Mouse (Mus musculus): ENCODE data around the gene Ccdc70. TPM values are rescaled to one million over a fixed set of nuclear protein-coding genes. Genes with fewer than 3 reads are reported as not detected.

Gene Ccdc70
- polyA plus RNA-seq, 1 experiment from 2014 or later, result not detected

DNA sequence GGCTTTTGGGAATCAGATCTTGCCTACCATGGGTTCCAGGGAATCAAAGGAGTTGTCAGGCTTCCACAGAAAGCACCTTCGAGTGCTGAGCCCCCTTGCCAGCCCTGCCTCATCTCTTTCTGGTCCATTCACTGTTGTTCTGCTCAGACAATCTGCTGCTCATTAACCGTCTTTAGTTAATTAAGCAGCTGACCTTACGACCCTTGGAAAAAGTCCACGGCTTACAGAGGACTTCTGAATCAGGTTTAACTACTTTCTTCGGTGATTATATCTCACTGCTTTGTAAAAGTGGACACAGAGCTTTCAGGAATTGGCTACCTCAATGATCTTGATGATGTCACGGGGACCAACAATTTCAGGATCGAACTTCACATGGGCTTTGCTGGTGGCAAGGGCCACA, 48.2 kb downstream of the Ccdc70 start:
- H3K9ac ChIP-seq (replicated peaks; ENCODE audit: low read depth, low read length), result no peak overlapping the region
- no peak overlapping the region for H3K4me3 ChIP-seq (ENCODE audit: low read depth, low read length)
- no peak overlapping the region for H3K27ac ChIP-seq (ENCODE audit: low read depth, low read length)
- no peak for ATAC-seq (ENCODE audit: low read depth)
- H3K4me1 ChIP-seq (ENCODE audit: control insufficient read depth, insufficient read depth, low read length), result no peaks in the 10 kb centered on the region
- no peak overlapping the region for H3K4me2 ChIP-seq (ENCODE audit: low read depth, low read length)
- H3K9me3 ChIP-seq (ENCODE audit: control insufficient read depth, low read length), result no peaks in the 10 kb centered on the region
- 71% methylated on average over 7 of the region's 7 CpGs for WGBS
- H3K36me3 ChIP-seq (ENCODE audit: control insufficient read depth, insufficient read depth, low read length), result no peaks in the 10 kb centered on the region
- no peaks in the 10 kb centered on the region for H3K27me3 ChIP-seq (ENCODE audit: control insufficient read depth, insufficient read depth, low read length)

DNA sequence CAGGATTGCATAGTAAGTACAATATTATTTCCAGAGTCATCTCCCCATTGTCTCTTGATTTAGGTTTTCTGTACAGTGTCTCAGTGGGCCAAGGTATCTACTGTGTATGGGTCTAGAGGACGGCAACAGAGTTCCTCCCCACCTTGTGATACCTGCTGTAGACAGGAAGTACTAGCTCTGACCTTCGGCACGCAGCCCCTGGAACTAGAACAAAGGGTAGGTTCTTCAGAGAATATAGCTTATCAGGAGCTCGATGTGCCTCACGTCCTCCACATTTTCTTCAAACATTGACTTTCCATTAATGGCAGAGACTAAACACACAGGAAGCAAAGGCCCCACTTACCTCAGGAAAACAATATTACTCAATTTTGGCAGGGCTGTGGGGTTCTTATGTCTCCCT, 49.9 kb downstream of the Ccdc70 start:
- WGBS, result 89% methylated on average over 5 of the region's 5 CpGs
- H3K4me2 ChIP-seq (ENCODE audit: low read depth, low read length), result no peak overlapping the region
- ATAC-seq (ENCODE audit: low read depth), result no peak
- H3K9ac ChIP-seq (replicated peaks; ENCODE audit: low read depth, low read length), result no peak overlapping the region
- H3K27me3 ChIP-seq (ENCODE audit: control insufficient read depth, insufficient read depth, low read length), result no peaks in the 10 kb centered on the region
- H3K4me1 ChIP-seq (ENCODE audit: control insufficient read depth, insufficient read depth, low read length), result no peaks in the 10 kb centered on the region
- no peak overlapping the region for H3K4me3 ChIP-seq (ENCODE audit: low read depth, low read length)
- H3K9me3 ChIP-seq (ENCODE audit: control insufficient read depth, low read length), result no peaks in the 10 kb centered on the region
- H3K27ac ChIP-seq (ENCODE audit: low read depth, low read length), result no peak overlapping the region
- H3K36me3 ChIP-seq (ENCODE audit: control insufficient read depth, insufficient read depth, low read length), result no peaks in the 10 kb centered on the region

DNA sequence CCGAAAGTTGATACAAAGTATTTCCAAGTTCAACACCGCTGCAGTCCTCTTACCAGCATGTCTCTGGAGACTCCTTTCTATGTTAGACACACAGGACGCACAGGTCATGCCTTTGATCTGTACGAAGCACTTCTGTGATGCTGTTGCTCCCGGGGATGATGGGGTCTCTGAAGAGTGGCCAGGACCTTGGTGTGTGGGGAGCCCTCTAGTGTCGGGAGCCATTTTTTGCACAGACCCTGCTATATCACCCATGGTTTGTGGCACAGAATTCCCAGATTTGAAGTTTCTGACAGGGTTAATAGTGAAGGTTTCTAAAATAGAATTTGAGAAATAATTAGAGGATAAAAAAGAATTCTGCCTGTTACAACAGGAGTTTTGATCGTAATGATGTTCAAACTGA, 52.7 kb downstream of the Ccdc70 start:
- no peak for ATAC-seq (ENCODE audit: low read depth)
- Histone ChIP-seq H3K27ac (ENCODE audit: low read depth, low read length) (no peak overlapping the region), H3K4me1 (ENCODE audit: control insufficient read depth, insufficient read depth, low read length) (no peaks in the 10 kb centered on the region), H3K9me3 (ENCODE audit: control insufficient read depth, low read length) (no peaks in the 10 kb centered on the region), H3K27me3 (ENCODE audit: control insufficient read depth, insufficient read depth, low read length) (no peaks in the 10 kb centered on the region), H3K4me3 (ENCODE audit: low read depth, low read length) (no peak overlapping the region), H3K4me2 (ENCODE audit: low read depth, low read length) (no peak overlapping the region), H3K9ac (replicated peaks; ENCODE audit: low read depth, low read length) (no peak overlapping the region), H3K36me3 (ENCODE audit: control insufficient read depth, insufficient read depth, low read length) (no peaks in the 10 kb centered on the region)
- 57% methylated on average over 7 of the region's 7 CpGs for WGBS

Other genes starting within 250 kb of the Ccdc70 start
- not detected in 2 replicates for gene Defa24, start 235.3 kb upstream of the Ccdc70 start, polyA plus RNA-seq (2014; fragmentation: Nextera tagmentation; extraction: Ambion mirVana)
- gene Defb50, start 146.2 kb upstream of the Ccdc70 start, polyA plus RNA-seq (2014; fragmentation: Nextera tagmentation; extraction: Ambion mirVana), result not detected in 2 replicates
- not detected in 2 replicates for gene Defb2, start 129.8 kb upstream of the Ccdc70 start, polyA plus RNA-seq (2014; fragmentation: Nextera tagmentation; extraction: Ambion mirVana)
- not detected in 2 replicates for gene Defb10, start 110.9 kb upstream of the Ccdc70 start, polyA plus RNA-seq (2014; fragmentation: Nextera tagmentation; extraction: Ambion mirVana)
- not detected in 2 replicates for gene Defb9, start 84.4 kb upstream of the Ccdc70 start, polyA plus RNA-seq (2014; fragmentation: Nextera tagmentation; extraction: Ambion mirVana)
- gene Defb11, start 63.4 kb upstream of the Ccdc70 start, polyA plus RNA-seq (2014; fragmentation: Nextera tagmentation; extraction: Ambion mirVana), result not detected in 2 replicates
- not detected in 2 replicates for gene Defb15, start 37.1 kb upstream of the Ccdc70 start, polyA plus RNA-seq (2014; fragmentation: Nextera tagmentation; extraction: Ambion mirVana)
- not detected in 2 replicates for gene Defb35, start 31.4 kb upstream of the Ccdc70 start, polyA plus RNA-seq (2014; fragmentation: Nextera tagmentation; extraction: Ambion mirVana)
- not detected in 2 replicates for gene Defb13, start 23.0 kb upstream of the Ccdc70 start, polyA plus RNA-seq (2014; fragmentation: Nextera tagmentation; extraction: Ambion mirVana)
- gene Fam90a1a, start 11.1 kb upstream of the Ccdc70 start, polyA plus RNA-seq (2014; fragmentation: Nextera tagmentation; extraction: Ambion mirVana), result not detected in 2 replicates
- 1.4 TPM in 2 replicates for gene Atp7b, start 90.5 kb downstream of the Ccdc70 start, polyA plus RNA-seq (2014; fragmentation: Nextera tagmentation; extraction: Ambion mirVana)
- 39.6 and 42.5 TPM in 2 replicates for gene Alg11, start 90.9 kb downstream of the Ccdc70 start, polyA plus RNA-seq (2014; fragmentation: Nextera tagmentation; extraction: Ambion mirVana)
- gene Nek5, start 155.3 kb downstream of the Ccdc70 start, polyA plus RNA-seq (2014; fragmentation: Nextera tagmentation; extraction: Ambion mirVana), result 0.50 and 0.80 TPM in 2 replicates
- gene Nek3, start 196.7 kb downstream of the Ccdc70 start, polyA plus RNA-seq (2014; fragmentation: Nextera tagmentation; extraction: Ambion mirVana), result 9.8 and 11.6 TPM in 2 replicates
- 8.0 and 12.6 TPM in 2 replicates for gene Ckap2, start 216.0 kb downstream of the Ccdc70 start, polyA plus RNA-seq (2014; fragmentation: Nextera tagmentation; extraction: Ambion mirVana)
- gene Vps36, start 223.0 kb downstream of the Ccdc70 start, polyA plus RNA-seq (2014; fragmentation: Nextera tagmentation; extraction: Ambion mirVana), result 47.8 and 53.9 TPM in 2 replicates

All from neural tube, embryonic 14.5 days (tissue).